Mouse (Mus musculus) activated CD4-positive, CD25-positive, alpha-beta regulatory T cell, adult 4 months (primary cell): Measurements from ENCODE around the gene Mrm3. TPM values are rescaled to one million over a fixed set of nuclear protein-coding genes. Genes with fewer than 3 reads are reported as not detected.
"Not testable (repeated sequence)": the region's sequence is repeated elsewhere in the genome, so short reads cannot be mapped to it uniquely, and the experiment has no call there.

Source experiments
- ATAC-seq: one replicate; pipeline ENCODE4 v1.8.0; 2017
- polyA plus RNA-seq, 2 experiments: library from polyadenylated mRNA; unstranded; fragments of 100-300 nt; shearing (Covaris generic); gene quantifications; one replicate each; pipeline ENCODE4 v1.2.1; 2017

Gene Mrm3
- 10 to 100 TPM in 1 of 2 experiments, 1 to 10 TPM in 1; 9.3 to 14.0 TPM for polyA plus RNA-seq

GRCm38 (mm10) chr11:76242901-76243810 is at the start of gene Mrm3, which contains the start of gene Glod4:
Mrm3 (plus strand) TSS chr11:76243715.
Glod4 (minus strand) TSS chr11:76243725.
- peak; percentile 89 for ATAC-seq

GRCm38 (mm10) chr11:76196275-76196976 is 47.1 kb upstream of the Mrm3 start:
- ATAC-seq, result no peak

DNA sequence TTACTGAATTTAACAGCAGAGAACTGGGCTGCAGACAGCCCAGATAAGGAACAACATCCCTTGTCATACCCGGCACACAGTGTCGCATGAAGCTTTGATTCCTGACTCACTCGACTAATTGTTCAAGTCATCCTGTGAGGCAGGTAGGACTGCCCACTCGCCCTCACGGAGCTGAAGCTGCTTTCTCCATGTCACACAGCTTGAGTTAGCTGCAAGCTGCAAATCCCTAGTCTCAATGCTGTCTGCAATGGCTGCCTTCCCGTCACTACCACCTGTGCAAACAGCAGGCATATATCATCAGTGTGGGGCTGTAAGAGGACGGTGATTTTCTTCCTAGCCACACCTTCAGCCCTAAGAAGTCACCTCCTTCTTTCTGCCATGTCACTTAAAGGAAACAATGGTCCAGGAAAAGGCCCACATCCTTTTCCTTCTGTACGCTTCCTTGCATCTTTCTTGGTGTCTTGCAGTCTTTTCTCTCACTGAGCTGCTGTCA is 46.5 kb upstream of the Mrm3 start:
- no peak for ATAC-seq

- ATAC-seq, result peak; percentile 65
Measured at GRCm38 (mm10) chr11:76201761-76202674, 41.5 kb upstream of the Mrm3 start.

DNA sequence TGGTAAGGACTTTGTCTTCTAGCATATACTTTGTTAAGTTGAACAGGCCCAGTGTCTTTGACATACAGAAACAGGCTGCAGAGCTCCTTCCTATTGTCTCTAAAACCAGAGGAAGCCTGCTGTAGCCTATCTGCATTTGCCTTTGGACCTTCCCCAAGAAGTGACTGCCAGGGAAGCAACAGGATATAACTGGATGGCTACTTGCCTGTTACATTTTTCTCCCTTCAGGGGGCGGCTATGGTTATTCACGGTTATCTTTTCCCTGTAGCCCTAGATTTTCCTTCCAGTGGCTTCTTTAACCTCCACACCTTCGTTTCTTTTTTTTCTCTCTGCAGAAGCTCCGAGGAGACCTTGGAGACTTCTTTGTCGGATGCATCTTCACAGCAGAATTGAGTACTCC is 36.7 kb upstream of the Mrm3 start:
- no peak for ATAC-seq

DNA sequence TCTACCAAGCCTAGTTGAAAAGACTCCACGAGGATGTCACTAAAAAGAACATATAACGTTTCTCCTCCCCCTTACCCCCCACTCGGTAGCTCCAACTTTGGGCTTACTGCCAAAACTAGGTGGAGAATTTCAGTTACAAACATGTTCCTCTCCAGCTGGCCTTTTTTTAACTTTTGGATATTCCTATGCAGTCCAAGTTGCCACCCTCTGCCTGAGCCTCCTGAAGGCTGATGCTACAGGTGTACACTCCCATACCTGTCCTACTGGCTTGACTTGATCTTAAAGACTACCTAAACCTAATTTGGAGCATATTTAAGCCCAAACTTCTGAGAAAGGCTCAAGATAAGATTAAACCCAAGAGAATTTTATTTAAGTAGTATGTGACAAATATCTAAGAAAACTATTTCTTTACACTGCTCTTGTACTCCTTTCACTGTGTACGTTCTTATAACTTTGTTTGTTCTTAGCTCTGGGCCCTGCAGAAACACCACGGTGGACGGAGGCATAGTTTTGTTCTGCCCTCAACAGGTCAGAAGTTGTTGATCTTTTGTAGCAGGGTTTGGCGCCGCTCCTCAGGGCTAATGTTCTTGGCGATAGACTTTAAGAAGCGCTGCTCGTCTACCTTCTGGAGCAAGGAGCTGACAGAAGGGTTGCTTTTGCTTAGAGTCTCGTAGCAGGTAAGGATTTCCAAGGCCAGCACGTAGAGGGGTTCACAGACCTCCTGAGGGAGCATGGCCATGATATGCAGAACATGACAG is 33.1 kb upstream of the Mrm3 start:
- no peak for ATAC-seq

- ATAC-seq, result not testable (repeated sequence)
Measured at GRCm38 (mm10) chr11:76211595-76211994, 31.9 kb upstream of the Mrm3 start.

DNA sequence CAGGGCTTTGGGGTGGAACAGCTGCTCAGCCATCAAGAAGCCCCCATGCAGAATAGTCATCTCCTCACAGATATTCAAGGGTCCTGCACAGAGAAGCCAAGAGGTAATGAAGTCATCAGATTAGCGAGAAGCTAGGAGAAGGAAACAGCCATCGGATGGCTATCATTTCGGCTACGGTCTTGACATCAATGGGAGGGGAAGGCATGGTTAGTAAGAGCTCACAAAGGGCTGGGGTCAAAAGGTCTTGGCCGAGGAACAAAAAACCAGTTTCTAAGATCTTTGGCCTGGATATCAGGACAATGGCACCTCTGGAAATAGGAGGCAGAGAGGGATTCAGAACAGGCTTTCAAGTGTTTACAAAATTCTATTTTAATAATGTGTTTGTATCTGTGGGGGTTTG is 29.7 kb upstream of the Mrm3 start:
- ATAC-seq, result no peak

DNA sequence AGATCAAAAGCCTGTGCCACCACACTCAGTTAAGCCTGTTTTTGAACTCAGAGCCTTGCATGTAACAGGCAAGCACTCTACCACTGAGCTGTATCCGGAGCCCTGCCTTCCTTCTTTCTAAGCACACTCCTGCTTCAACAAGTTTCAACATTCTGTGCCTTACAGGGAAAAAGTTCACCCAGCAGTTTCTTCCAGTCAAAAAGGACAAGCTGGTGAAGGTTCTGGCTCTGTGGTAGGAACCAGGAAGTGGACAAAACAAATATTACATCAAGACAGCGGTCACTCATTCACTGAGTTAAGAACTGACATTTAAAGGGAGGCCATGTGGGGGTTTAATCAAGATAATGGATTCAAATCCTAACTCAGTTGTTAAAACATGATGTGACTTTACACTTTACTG is 28.5 kb upstream of the Mrm3 start:
- no peak for ATAC-seq

- ATAC-seq, result no peak
Measured at GRCm38 (mm10) chr11:76216049-76216540, 27.4 kb upstream of the Mrm3 start.

- no peak for ATAC-seq
Measured at GRCm38 (mm10) chr11:76216681-76217389, 26.7 kb upstream of the Mrm3 start.

GRCm38 (mm10) chr11:76217390-76217800 is 26.1 kb upstream of the Mrm3 start, which contains the start of the genes Dbil5 and Gemin4:
Dbil5 (plus strand) TSS chr11:76217608.
Gemin4 (minus strand) TSS chr11:76217664.
- ATAC-seq, result peak; percentile 96

- ATAC-seq, result no peak
Measured at GRCm38 (mm10) chr11:76224631-76225030, 18.9 kb upstream of the Mrm3 start.

DNA sequence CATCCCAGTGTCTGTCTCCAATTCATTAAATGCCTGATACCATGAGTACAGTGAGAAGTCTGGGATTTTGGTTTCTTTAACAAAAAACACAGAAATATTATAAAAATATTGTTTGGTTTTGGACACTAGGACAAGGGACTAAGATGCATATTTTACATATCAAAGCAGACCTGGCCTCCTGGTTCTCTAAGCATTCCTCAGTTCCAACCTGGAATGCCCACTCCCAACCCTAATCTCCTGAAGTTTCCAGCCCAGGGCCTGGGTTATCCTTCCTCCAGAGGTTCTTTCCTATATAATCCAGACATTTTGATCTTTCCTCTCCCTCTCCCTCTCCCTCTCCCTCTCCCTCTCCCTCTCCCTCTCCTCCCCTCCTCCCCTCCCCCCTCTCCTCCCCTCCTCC is 18.5 kb upstream of the Mrm3 start:
- no peak for ATAC-seq

GRCm38 (mm10) chr11:76236136-76236535 is 7.4 kb upstream of the Mrm3 start:
- no peak for ATAC-seq

GRCm38 (mm10) chr11:76239750-76240149 is 3.8 kb upstream of the Mrm3 start:
- ATAC-seq, result no peak

- ATAC-seq, result no peak
Measured at GRCm38 (mm10) chr11:76243811-76244546, 464 bp downstream of the Mrm3 start.

DNA sequence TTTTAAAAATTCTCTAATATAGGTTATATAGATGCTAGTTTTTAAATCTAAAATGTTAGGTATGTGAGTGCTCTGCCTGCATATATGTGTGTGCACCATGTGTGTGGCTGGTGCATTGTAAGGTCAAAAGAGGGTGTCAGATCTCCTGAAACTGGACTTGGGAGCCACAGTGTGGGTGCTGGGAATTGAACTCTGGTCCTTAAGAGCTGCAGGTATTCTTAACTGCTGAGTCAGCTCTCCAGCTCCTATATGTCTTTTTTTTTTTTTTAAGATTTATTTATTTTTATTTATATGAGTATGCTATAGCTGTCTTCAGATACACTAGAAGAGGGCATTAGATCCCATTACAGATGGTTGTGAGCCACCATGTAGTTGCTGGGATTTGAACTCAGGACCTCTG is 2.9 kb downstream of the Mrm3 start:
- ATAC-seq, result no peak

GRCm38 (mm10) chr11:76247239-76247638 is 3.7 kb downstream of the Mrm3 start:
- ATAC-seq, result no peak

DNA sequence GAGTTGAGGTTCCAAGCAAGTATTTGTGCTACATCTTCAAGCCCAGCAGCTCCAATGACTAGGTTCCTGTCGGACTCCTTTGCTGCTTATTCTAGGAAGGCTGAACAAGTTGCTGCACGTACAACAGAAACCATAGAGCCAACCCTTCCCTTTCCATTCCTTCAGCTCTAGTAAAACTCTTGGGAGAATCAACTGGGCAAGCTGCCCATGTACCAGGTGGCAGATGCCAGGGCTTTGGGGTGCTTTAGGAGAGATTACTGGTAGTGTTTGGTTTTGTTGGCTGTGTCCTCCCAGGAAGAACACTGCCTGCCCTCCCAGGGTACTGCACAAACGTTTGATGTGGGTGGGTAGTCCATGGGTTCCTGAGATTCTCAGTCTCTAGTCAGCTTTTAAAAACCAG is 8.5 kb downstream of the Mrm3 start:
- ATAC-seq, result no peak
